Mouse (Mus musculus) forebrain, embryonic 10.5 days (tissue): ENCODE results near the gene AC131692.1. TPM values are rescaled to one million over a fixed set of nuclear protein-coding genes. Genes with fewer than 3 reads are reported as not detected.

Experiments
- DNase-seq: peaks from one replicate; pipeline ENCODE4 v3.0.0-alpha.2; 2017; ENCODE audit warnings: low spot score; ENCODE audit errors: extremely low spot score
- H3K27ac ChIP-seq: fragments of 300-500 bp; sonication (generic); 2 replicates; pipeline ENCODE4 v1.5.1; 2016; ENCODE audit warnings: mild to moderate bottlenecking
- H3K27me3 ChIP-seq: fragments of 300-500 bp; sonication (generic); 2 replicates; pipeline ENCODE4 v1.6.1; 2016; ENCODE audit warnings: mild to moderate bottlenecking; ENCODE audit not compliant: poor library complexity, severe bottlenecking
- H3K36me3 ChIP-seq: fragments of 300-500 bp; sonication (generic); replicated peaks from 2 replicates; pipeline ENCODE4 v1.6.1; 2016; ENCODE audit warnings: mild to moderate bottlenecking, moderate library complexity
- H3K4me1 ChIP-seq: fragments of 300-500 bp; sonication (generic); 2 replicates; pipeline ENCODE4 v1.6.1; 2016
- H3K4me3 ChIP-seq: fragments of 300-500 bp; sonication (generic); 2 replicates; pipeline ENCODE4 v1.5.1; 2016; ENCODE audit warnings: mild to moderate bottlenecking, moderate library complexity
- H3K9me3 ChIP-seq: fragments of 300-500 bp; sonication (generic); 2 replicates; pipeline ENCODE4 v1.6.1; 2016; ENCODE audit warnings: mild to moderate bottlenecking, moderate library complexity
- WGBS: fragments of 180-500 bp; shearing (Covaris S2); methylation state at CpG from one replicate; pipeline ENCODE4 v1.1.7; 2016; 5-methylcytosine and 5-hydroxymethylcytosine counted together
- polyA plus RNA-seq: library from polyadenylated mRNA; unstranded; fragments of >200 nt; fragmentation: Nextera tagmentation; extraction: Ambion mirVana; gene quantifications from 2 replicates; pipeline ENCODE4 v1.2.1, GENCODE M21; 2016

Gene AC131692.1
- polyA plus RNA-seq, 1 experiment from 2014 or later: 1.5 TPM

DNA sequence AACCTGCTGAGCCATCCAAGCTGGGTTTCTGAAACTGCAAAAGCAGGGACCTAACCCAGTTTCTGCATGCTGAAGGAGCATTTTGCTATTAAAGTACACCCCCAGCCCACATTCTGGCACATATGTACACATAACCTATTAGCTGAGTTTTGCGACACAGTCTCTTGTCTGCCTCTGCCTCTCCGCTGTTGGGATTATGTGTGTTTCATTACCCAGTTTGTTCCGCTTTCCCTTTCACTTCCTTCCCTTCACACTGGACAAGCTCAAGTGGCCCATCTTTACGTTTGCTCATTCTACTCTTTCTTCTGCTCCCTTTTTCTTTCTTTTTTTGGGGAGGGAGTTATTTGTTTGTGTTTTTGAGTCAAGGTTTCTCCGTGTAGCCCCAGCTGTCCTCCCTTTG lies 20.3 kb upstream of the AC131692.1 start:
- peaks cover 20% of the 10 kb centered on the region for H3K4me1 ChIP-seq
- H3K27ac ChIP-seq: no peak overlapping the region
- WGBS: 86% methylated on average over 5 of the region's 5 CpGs
- H3K9me3 ChIP-seq: no peaks in the 10 kb centered on the region
- H3K36me3 ChIP-seq: peaks cover 57% of the 10 kb centered on the region
- H3K4me3 ChIP-seq: no peak overlapping the region
- H3K27me3 ChIP-seq: 0 out of 2 replicates have a peak, but pooled peaks cover 1% of the 10 kb centered on the region
- no peak for DNase-seq

DNA sequence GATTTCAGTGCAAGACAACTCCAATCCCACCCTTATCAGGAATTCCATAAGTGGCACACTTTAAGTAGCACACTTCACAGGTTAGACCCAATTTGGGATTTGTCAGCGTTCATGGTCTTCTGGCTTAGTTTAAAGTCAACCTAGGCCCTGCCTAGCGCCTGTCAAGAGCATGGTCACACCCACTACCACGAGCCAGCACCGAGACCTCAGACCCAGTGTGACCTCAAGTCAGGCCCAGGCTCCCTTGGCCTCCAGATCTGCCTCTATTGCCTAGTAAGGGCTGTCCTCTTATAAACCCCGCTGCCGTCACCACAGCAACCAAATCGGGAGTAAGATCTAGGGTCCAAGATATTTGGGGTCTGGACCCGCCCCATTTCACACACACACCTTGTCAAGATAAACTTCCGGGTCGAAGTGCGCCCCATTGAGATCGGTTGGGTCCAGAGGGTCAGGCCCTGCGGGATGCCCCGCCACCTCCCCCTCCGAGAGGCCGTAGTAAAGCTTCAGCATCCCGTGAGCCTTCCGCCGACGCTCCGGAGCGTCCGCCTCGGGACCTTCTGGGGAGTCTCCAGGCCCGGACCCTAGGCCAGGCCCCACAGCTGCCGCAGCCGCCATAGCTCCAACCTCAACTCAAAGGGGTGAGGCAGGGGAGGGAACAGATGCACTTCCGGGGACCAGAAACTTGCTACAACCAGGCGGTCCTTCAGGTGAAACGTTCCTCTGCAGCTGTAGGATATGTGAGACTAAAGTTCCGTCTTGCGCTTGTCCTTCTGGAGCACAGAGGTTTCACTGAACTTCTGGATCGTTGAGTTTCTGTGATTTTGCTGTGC lies 17.4 kb upstream of the AC131692.1 start, which contains the start of gene Vps51:
Gene Vps51 (minus strand): TSS at position 668 of the 830 bp plus-strand sequence.
- H3K9me3 ChIP-seq: no peaks in the 10 kb centered on the region
- peaks cover 50% of the 10 kb centered on the region for H3K36me3 ChIP-seq
- DNase-seq: peak; percentile 83
- H3K27me3 ChIP-seq: no peaks in the 10 kb centered on the region
- peak within 1 kb of the TSS; percentile 94 for H3K27ac ChIP-seq
- 2% methylated on average over 33 of the region's 33 CpGs for WGBS
- peak within 1 kb of the TSS; percentile 76 for H3K4me3 ChIP-seq
- peaks cover 18% of the 10 kb centered on the region for H3K4me1 ChIP-seq

GRCm38 (mm10) chr19:6079983-6080480 lies 14.2 kb upstream of the AC131692.1 start, which contains the start of gene Tmem262:
Gene Tmem262, plus strand, starts transcription at chr19:6080033.
- H3K4me3 ChIP-seq: no peak within 1 kb of the TSS
- H3K4me1 ChIP-seq: peaks cover 31% of the 10 kb centered on the region
- no peaks in the 10 kb centered on the region for H3K27me3 ChIP-seq
- no peak for DNase-seq
- H3K36me3 ChIP-seq: peaks cover 39% of the 10 kb centered on the region
- H3K27ac ChIP-seq: no peak within 1 kb of the TSS
- 95% methylated on average over 12 of the region's 12 CpGs for WGBS
- no peaks in the 10 kb centered on the region for H3K9me3 ChIP-seq

- Histone ChIP-seq H3K27me3 (no peaks in the 10 kb centered on the region), H3K4me3 (peak within 1 kb of the TSS; percentile 10; the same call in 1 of the 2 replicates), H3K9me3 (no peaks in the 10 kb centered on the region), H3K36me3 (peaks cover 47% of the 10 kb centered on the region), H3K4me1 (peaks cover 32% of the 10 kb centered on the region), H3K27ac (no peak within 1 kb of the TSS)
- WGBS: 91% methylated on average over 9 of the region's 9 CpGs
- DNase-seq: no peak
Observed at GRCm38 (mm10) chr19:6082156-6082555, 12.1 kb upstream of the AC131692.1 start, which contains the start of gene Gm28374. Gene Gm28374, minus strand, starts transcription at chr19:6082256.

DNA sequence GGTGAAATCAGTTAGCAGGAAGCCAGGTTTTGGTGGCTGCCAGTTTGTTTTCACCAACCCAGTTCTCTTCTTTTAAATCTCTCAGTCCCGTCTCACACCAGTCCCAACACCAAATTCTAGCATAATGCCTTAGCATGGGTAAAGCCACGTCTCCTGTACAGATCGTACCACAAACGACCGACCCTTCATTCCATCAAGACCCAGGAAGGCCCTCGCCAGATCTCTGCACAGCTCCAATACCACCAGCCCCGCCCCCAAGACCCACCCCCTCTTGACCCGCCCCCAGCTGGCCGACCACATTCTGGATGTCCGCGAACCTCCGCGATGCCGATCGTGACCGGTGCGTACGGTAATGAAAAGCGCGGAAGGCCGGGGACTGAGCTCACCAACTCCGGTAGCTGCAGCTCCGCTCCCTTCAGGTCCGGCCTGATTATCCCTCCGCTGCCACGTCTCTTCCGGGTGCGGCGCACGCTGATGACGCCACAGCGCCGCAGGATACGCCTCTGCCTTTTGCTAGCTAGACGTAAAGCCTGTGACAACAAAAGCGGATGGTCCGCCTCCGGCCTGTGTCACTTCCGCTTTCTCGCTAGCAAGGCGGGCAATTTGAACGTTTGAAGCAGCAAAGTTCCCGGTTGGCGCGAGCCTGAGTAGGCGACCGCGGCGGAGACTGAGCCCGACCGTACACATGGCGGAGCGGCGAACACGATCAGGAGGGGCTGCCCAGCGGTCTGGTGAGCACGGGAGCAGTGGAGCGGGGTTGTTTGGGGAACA lies 9.6 kb upstream of the AC131692.1 start, which contains the start of the genes Zfpl1 and Cdca5:
Gene Zfpl1 (minus strand): TSS at position 479 of the 771 bp plus-strand sequence.
Gene Cdca5 (plus strand): TSS at position 506 of the 771 bp plus-strand sequence.
- H3K9me3 ChIP-seq: no peaks in the 10 kb centered on the region
- H3K36me3 ChIP-seq: peaks cover 70% of the 10 kb centered on the region
- H3K27me3 ChIP-seq: no peaks in the 10 kb centered on the region
- WGBS: under 1% methylated on average over 58 of the region's 58 CpGs
- DNase-seq: peak; percentile 98
- H3K4me3 ChIP-seq: peak within 1 kb of the TSS; percentile 89
- peaks cover 23% of the 10 kb centered on the region for H3K4me1 ChIP-seq
- peak within 1 kb of the TSS; percentile 91 for H3K27ac ChIP-seq

GRCm38 (mm10) chr19:6085417-6085879 lies 8.8 kb upstream of the AC131692.1 start:
- DNase-seq: peak; percentile 75
- under 1% methylated on average over 17 of the region's 17 CpGs for WGBS
- Histone ChIP-seq H3K27ac (peak overlapping the region; percentile 91), H3K4me3 (peak overlapping the region; percentile 89), H3K36me3 (peaks cover 70% of the 10 kb centered on the region), H3K27me3 (no peaks in the 10 kb centered on the region), H3K9me3 (no peaks in the 10 kb centered on the region), H3K4me1 (peaks cover 23% of the 10 kb centered on the region)

- no peak for DNase-seq
- Histone ChIP-seq H3K9me3 (no peaks in the 10 kb centered on the region), H3K4me1 (peaks cover 16% of the 10 kb centered on the region), H3K27ac (no peak overlapping the region), H3K36me3 (peaks cover 80% of the 10 kb centered on the region), H3K27me3 (no peaks in the 10 kb centered on the region), H3K4me3 (no peak overlapping the region)
- 95% methylated on average over 13 of the region's 13 CpGs for WGBS
Observed at GRCm38 (mm10) chr19:6088841-6089240, 5.4 kb upstream of the AC131692.1 start.

DNA sequence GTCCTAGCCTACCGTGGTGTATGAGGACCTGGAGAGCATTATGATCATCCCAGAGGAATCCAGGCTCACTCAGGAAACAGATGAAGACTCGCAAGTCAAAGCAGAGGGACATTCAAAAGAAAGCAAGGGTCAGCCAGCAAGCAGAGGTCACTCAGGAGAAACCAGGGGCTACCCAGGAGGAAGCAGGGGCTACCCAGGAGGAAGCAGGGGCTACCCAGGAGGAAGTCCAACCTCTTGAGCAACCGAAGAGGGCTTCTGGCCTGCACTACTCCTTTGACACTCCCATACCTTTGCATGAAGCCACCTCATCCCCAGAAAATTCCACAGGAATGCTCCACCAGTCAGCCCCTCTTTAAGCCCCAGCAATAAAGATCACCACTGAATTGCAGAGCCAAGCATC lies 3.6 kb downstream of the AC131692.1 start:
- Histone ChIP-seq H3K27me3 (no peaks in the 10 kb centered on the region), H3K4me1 (peaks cover 8% of the 10 kb centered on the region), H3K4me3 (no peak overlapping the region), H3K36me3 (peaks cover 74% of the 10 kb centered on the region), H3K27ac (no peak overlapping the region), H3K9me3 (no peaks in the 10 kb centered on the region)
- DNase-seq: no peak
- 86% methylated on average over 3 of the region's 3 CpGs for WGBS

GRCm38 (mm10) chr19:6101186-6101585 lies 7.0 kb downstream of the AC131692.1 start:
- H3K9me3 ChIP-seq: no peaks in the 10 kb centered on the region
- H3K27me3 ChIP-seq: no peaks in the 10 kb centered on the region
- H3K4me1 ChIP-seq: peaks cover 8% of the 10 kb centered on the region
- no peak for DNase-seq
- WGBS: 59% methylated on average over 6 of the region's 6 CpGs
- H3K4me3 ChIP-seq: no peak overlapping the region
- no peak overlapping the region for H3K27ac ChIP-seq
- peaks cover 45% of the 10 kb centered on the region for H3K36me3 ChIP-seq

DNA sequence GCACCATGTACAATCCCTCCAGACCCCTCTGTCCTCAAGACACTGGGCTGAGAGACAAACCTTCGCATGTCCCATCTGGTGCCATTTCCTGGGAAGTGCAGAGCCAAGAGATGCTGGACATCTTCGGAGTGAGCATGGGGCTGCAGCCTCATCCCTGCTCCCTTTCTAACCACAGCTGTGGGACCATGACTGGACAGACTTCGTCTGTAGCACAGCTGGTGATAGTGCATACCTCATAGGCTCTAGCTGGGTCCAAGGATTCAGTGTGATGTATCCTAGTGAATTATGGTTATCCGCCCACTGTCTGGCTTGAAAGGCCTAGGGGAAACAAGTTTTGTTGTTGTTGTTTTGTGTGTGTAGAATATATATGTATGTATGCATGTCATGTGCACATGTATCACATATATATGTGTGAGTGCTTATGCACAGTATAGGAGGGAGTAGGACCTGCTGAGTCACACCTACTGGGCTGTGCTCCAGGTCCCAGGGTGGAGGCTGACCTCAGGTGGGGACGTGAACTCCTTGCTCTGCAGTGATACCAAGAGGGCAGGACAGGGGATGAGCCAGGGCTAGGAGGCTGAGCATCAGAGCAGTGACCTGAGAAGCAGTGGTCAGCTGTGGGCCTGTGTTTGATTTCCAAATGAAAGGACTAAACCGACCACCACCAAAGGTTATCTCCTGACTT lies 8.1 kb downstream of the AC131692.1 start:
- Histone ChIP-seq H3K27me3 (no peaks in the 10 kb centered on the region), H3K4me3 (no peak overlapping the region), H3K27ac (no peak overlapping the region), H3K4me1 (peaks cover 11% of the 10 kb centered on the region), H3K36me3 (peaks cover 39% of the 10 kb centered on the region), H3K9me3 (no peaks in the 10 kb centered on the region)
- 82% methylated on average over 6 of the region's 6 CpGs for WGBS
- no peak for DNase-seq

DNA sequence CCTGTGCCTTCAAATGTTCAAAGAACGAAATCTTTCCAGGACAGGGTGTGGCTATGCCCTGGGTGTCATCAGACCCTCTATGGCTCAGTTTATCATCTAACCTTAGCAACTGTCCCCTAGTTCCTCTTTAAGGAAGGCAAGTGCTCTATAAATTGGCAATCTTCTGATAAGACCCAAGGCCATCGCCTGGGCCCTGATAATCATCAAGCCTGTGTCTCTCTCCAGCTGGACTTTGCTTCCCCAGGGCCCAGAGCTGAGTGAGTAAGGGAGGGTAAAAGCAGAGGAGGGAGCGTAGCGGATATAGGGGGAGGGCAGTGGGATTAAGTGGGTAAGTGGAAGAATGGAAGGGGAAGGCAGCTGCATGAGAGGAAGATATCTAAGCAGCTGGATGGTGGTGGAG lies 10.3 kb downstream of the AC131692.1 start:
- 87% methylated on average over 4 of the region's 4 CpGs for WGBS
- no peak overlapping the region for H3K4me3 ChIP-seq
- H3K27me3 ChIP-seq: no peaks in the 10 kb centered on the region

DNA sequence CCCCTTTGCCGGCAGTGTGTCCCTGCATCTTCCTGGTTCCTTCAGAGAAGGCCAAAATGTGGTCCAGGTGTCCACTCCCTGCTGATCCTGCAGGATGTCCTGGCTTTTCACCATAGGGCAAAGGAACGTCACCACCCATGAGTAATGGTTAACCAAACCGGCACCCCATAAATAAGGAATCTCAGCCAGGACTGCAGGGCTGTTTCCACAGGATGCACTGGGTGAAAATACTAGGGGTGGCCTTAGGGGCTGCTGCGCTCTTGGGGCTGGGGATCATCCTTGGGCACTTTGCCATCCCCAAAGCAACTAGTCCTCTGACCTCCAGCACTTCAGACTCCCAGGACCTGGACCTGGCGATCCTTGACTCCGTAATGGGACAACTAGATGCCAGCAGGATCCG lies 11.4 kb downstream of the AC131692.1 start, which contains the start of gene Naaladl1:
Gene Naaladl1 (plus strand): TSS at position 197 of the 400 bp plus-strand sequence.
- Histone ChIP-seq H3K9me3 (no peaks in the 10 kb centered on the region), H3K4me1 (peaks cover 9% of the 10 kb centered on the region), H3K4me3 (no peak within 1 kb of the TSS), H3K27ac (no peak within 1 kb of the TSS), H3K36me3 (peaks cover 13% of the 10 kb centered on the region), H3K27me3 (no peaks in the 10 kb centered on the region)
- no peak for DNase-seq
- 92% methylated on average over 7 of the region's 7 CpGs for WGBS

More for the DNA sequence above, 10.3 kb downstream of the AC131692.1 start:
- no peak for DNase-seq
- Histone ChIP-seq H3K36me3 (peaks cover 23% of the 10 kb centered on the region), H3K27ac (no peak overlapping the region), H3K4me1 (peaks cover 11% of the 10 kb centered on the region), H3K9me3 (no peaks in the 10 kb centered on the region)
